Mouse (Mus musculus) cortical plate, adult 2 months (tissue): ENCODE measurements around the gene Ldlrap1. TPM values are rescaled to one million over a fixed set of nuclear protein-coding genes. Genes with fewer than 3 reads are reported as not detected.

ENCODE experiments used
- H3K27ac ChIP-seq: fragments of 200-500 bp; 2 replicates; pipeline ENCODE4 v1.5.1; 2012; ENCODE audit warnings: low read length, control low read depth, inconsistent platforms; ENCODE audit not compliant: insufficient read depth
- H3K4me1 ChIP-seq: fragments of 200-500 bp; 2 replicates; pipeline ENCODE4 v1.6.1; 2011; ENCODE audit warnings: low read length; ENCODE audit not compliant: control insufficient read depth, insufficient read depth
- H3K4me3 ChIP-seq: fragments of 200-500 bp; 2 replicates; pipeline ENCODE4 v1.5.1; 2011; ENCODE audit warnings: mild to moderate bottlenecking, low read length, control low read depth; ENCODE audit not compliant: insufficient read depth
- CTCF ChIP-seq: fragments of 200-500 bp; IDR thresholded peaks from 2 replicates; pipeline ENCODE4 v1.5.1; 2011; ENCODE audit warnings: mild to moderate bottlenecking, control low read depth, low read length; ENCODE audit not compliant: insufficient read depth; ENCODE audit errors: extremely low read depth
- POLR2A ChIP-seq: fragments of 200-500 bp; IDR thresholded peaks from 2 replicates; pipeline ENCODE4 v1.6.1; 2011; ENCODE audit warnings: mild to moderate bottlenecking, low read length, control low read depth; ENCODE audit not compliant: insufficient read depth; ENCODE audit errors: extremely low read depth
- polyA plus RNA-seq: library from polyadenylated mRNA; depleted of rRNA; stranded (reverse); fragments of >200 nt; gene quantifications from 2 replicates; pipeline ENCODE4 v1.2.3, GENCODE M21; 2012; rRNA removed

Ldlrap1 gene
- polyA plus RNA-seq, result 3.0 and 3.3 TPM in 2 replicates

DNA sequence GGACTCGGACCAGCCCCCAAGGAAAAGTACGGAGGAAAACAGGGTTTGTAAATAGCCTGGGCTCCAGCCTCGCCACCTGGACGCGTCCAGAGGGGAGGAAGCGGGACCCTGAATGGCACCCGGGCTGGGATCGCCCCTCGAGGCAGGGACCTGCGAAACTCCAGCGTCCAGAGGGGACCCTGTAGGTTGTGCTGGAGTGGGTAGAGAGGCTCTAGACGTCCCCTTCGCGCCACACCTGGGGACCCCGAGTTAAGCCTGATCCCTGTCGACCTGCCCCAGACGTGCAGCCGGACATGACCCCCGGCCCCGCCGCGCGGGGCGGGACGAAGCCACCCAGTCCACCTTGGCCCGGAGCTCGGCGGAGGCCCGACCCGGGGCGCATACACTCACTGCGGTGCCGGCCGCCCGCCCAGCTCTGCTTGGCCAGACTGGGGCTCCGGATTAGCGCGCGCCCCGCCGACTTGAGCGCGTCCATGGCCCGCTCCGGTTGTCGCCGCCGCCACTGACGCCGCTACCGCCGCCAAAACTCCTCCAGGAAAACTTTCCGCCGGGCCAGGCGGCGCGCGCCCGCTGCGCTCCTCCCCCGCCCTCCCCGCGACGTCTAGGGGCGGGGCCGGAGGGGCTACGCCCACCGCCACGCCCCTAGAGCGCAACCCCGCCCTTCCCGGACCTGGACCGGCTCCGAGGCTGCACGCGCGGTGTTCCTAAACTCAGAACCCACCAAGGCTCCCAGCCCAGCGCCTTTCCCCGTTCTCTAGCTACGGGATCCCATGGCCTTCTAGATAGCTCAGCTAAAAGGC is at the start of gene Ldlrap1:
Gene Ldlrap1, minus strand, starts transcription at position 599 of the 800 bp plus-strand sequence.
- TF ChIP-seq POLR2A (no peak), CTCF (no peak)
- H3K27ac ChIP-seq, result peak within 1 kb of the TSS; percentile 58

GRCm38 (mm10) chr4:134814229-134814571 is 46.4 kb upstream of the Ldlrap1 start:
- peaks cover 10% of the 10 kb centered on the region for H3K4me1 ChIP-seq
- TF ChIP-seq POLR2A (no peak), CTCF (no peak)
- H3K4me3 ChIP-seq, result no peak overlapping the region
- no peak overlapping the region for H3K27ac ChIP-seq

More for the DNA sequence above, at the start of gene Ldlrap1:
- H3K4me3 ChIP-seq, result peak within 1 kb of the TSS; percentile 50
- H3K4me1 ChIP-seq, result no peaks in the 10 kb centered on the region

DNA sequence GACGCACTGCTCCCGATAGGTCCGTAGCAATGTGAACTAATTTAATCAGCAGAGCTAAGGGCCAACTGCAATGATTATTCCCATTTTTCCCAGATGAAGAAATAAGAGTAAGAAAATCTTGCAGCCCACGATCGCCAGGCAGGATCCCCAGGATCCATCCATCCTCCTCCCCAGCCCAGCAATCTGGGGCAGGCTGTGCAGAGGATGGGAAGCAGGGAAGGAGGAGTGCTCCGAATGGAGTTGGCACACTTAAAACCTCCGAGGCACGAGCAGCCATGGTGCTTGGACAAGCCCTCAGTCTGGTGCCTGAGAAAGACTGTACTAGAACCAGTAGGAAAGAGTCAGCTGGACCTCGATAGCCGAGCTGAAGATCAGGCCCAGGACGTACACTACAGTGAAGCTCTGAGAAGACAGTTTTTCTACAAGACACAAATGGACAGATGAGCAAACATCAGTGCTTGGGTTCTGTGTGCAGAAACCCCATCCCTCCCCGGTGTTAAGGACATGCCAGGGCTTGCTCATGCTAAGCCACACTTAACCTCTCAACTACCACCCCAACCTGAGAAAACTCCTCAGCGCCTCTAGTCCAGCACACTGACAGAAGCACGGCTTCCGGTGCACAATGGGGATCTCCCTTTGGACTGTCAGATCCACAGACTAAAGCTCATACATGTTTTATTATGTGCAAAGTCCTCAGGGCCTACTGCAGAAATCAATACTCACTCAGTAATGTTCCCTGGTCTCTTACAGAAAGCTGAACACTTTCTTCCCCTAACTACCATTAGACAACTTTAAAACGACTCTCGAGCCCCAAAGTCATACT is 45.8 kb upstream of the Ldlrap1 start:
- no peak overlapping the region for H3K27ac ChIP-seq
- TF ChIP-seq POLR2A, result no peak
- TF ChIP-seq CTCF, result no peak

DNA sequence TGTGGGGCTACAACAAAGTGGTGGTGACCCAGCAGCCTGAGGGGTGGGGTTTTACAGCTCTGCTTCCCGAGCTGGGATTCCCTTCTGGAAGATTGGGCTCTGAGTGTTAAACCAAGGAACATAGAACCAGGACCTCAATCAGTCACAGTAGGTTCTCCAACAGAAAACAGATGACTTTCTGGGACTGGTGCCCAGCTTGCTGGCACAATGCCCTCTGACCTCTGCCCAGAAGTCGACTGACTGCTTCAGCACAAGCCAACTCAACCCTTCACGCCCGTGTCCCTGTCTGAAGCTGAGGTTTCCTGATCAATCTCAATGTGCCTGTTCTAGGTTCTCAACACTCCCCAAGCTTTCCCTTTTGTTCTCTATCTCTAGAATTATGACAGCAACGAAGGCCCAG is 36.9 kb upstream of the Ldlrap1 start:
- TF ChIP-seq CTCF (no peak), POLR2A (no peak)
- H3K4me1 ChIP-seq, result peaks cover 5% of the 10 kb centered on the region; the same call in 1 of the 2 replicates
- no peak overlapping the region for H3K27ac ChIP-seq
- H3K4me3 ChIP-seq, result no peak overlapping the region

More for the DNA sequence above, 45.8 kb upstream of the Ldlrap1 start:
- H3K4me3 ChIP-seq, result no peak overlapping the region
- H3K4me1 ChIP-seq, result peaks cover 10% of the 10 kb centered on the region

DNA sequence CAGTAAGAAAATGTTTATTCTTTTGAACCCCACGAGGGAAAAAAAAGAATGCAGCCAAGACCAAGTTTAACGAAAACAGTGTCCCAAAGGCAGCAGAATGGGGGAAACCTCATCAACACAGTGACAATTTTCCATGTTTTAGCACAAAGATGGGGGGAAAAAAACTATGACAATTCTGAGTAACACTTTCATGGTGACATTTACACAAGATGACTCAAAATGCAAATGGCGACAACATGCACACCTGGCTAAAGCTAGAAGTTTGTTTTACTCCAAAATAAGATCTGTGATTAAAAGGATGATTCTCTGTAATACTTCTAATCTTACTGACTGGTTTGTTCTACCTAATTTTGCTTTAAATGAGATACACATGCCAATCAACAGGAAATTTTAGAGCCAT is 34.9 kb upstream of the Ldlrap1 start:
- no peak for TF ChIP-seq POLR2A
- TF ChIP-seq CTCF, result no peak
- H3K4me3 ChIP-seq, result no peak overlapping the region
- H3K4me1 ChIP-seq, result peaks cover 5% of the 10 kb centered on the region; the same call in 1 of the 2 replicates
- no peak overlapping the region for H3K27ac ChIP-seq

GRCm38 (mm10) chr4:134802155-134802554 is 34.3 kb upstream of the Ldlrap1 start:
- Histone ChIP-seq H3K27ac (no peak overlapping the region), H3K4me1 (peaks cover 5% of the 10 kb centered on the region; the same call in 1 of the 2 replicates), H3K4me3 (no peak overlapping the region)
- TF ChIP-seq CTCF (no peak), POLR2A (no peak)

DNA sequence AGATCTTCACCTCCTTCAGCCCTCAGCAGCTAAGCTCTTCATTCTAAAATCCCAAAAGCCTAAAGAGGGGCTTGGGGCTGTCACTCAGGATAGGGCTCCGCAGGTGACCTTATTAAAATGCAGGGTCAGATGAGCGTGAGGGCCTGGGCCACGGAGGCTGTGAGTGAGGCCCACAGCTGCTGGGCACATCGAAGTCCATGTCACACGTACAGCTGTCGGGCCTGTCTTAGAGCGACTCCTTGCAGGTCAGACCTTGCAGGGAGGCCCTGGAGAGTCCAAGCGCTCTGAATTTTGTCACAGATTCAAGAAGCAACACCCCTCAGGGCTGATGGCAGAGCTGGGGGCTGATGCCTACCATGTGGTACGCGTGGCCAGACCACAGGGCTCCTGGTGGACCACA is 32.9 kb upstream of the Ldlrap1 start:
- Histone ChIP-seq H3K4me3 (no peak overlapping the region), H3K4me1 (peaks cover 5% of the 10 kb centered on the region; the same call in 1 of the 2 replicates), H3K27ac (no peak overlapping the region)
- no peak for TF ChIP-seq CTCF
- TF ChIP-seq POLR2A, result no peak

DNA sequence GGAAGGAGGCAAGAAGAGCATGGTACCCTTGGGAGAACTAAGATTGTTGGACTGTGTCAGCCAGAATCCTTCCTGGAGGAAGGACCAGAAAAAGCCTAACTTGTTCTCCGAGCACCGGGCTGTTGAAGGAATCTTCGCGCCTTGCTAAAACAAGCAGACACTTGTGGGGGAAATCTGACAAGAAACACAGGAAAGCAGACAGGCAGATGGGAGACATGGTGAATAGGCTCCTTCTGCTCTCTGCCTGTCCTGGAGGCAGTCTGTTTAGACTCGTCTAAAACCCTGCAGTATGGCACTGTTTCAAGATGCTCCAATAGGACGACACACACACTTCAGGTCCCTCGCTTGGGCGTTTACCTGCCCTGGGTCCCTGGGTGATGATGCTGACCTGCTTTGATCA is 32.3 kb upstream of the Ldlrap1 start:
- Histone ChIP-seq H3K4me3 (no peak overlapping the region), H3K27ac (no peak overlapping the region), H3K4me1 (peaks cover 4% of the 10 kb centered on the region; the same call in 1 of the 2 replicates)
- no peak for TF ChIP-seq CTCF
- TF ChIP-seq POLR2A, result no peak

DNA sequence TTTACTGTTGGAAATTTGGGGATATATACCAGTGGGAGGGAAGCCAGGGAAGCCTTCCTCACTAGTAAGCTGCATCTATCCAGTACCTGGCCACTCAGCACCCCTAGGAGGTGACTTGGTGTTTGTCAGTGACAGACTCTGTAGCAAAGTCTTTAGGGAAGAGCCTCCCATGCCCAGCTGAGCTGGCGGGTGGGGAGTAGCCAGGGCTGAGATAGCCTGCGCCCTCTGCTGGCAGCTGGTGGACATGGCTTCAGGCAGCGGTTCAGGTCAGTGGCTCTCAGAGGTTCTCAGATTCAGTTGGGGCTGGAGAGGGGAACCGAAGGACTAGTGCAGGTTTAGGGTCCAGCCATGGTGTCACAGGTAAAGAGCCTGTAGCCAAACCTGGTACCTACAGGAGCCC is 31.4 kb upstream of the Ldlrap1 start:
- Histone ChIP-seq H3K27ac (no peak overlapping the region), H3K4me3 (no peak overlapping the region), H3K4me1 (peaks cover 3% of the 10 kb centered on the region; the same call in 1 of the 2 replicates)
- TF ChIP-seq CTCF (peak; percentile 73), POLR2A (no peak)
